Mouse (Mus musculus): ENCODE measurements at regions not wholly inside any gene's neighbourhood (a gene's known extent, or its start where the extent isn't known, plus 50 kb on each side); places are given as distances from the start of the nearest gene placed in this dataset.

DNA sequence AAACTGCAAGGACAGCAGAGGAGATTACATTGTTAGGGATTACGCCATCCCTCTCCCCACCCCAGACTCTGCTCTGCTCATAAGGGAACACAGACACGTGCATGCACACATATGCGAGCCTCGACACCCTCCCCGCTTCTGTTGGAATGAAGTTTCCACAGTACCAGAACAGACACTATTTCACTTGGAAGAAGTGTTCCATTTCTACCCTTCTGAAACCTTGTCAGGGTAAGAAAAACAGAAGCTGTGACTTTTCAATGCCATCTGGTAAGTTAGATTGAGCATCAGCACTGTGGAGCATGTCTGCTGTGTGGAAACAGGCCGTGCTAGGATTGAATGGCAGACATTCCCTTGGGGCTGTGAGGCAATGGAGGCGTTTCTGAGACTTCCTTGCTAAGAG is 382.0 kb downstream of the Sec16b start:
- TF ChIP-seq MYOG (IDR thresholded peaks at IDR 0.05; ENCODE audit: control insufficient read depth, extremely low read depth, insufficient read length) (no peak), MYOD1 (IDR thresholded peaks at IDR 0.05; ENCODE audit: control insufficient read depth, insufficient read length, low read depth) (no peak), CTCF (IDR thresholded peaks at IDR 0.05; ENCODE audit: control insufficient read depth, insufficient read depth, insufficient read length) (no peak), CEBPB (IDR thresholded peaks at IDR 0.05; ENCODE audit: low read depth) (no peak), FOSL1 (IDR thresholded peaks at IDR 0.05; ENCODE audit: insufficient read depth, low read length, poor library complexity, severe bottlenecking) (no peak), USF1 (IDR thresholded peaks at IDR 0.05; ENCODE audit: low read depth) (no peak), MAX (IDR thresholded peaks at IDR 0.05) (no peak)

DNA sequence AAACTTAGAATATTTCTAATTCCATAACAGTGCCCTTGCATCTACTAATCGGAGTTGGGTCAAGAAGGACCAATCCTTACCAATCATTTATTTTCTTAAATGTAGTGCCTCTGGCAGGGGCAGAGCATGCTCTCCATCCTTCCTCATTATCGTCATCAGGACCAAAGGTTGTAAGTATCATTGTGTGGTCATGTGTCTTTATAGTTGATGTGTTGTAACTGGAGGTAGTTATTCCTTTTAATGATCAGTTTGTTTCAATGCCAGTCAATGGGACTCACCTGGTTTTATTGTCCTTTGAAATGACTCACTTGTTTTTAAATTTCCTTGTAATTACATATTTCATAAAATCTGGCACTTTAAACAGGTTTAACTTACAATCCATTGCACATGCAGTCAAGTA is 399.6 kb downstream of the Sec16b start:
- H3K79me2 ChIP-seq (ENCODE audit: control insufficient read depth, insufficient read depth), result no peaks in the 10 kb centered on the region
- H3K36me3 ChIP-seq (ENCODE audit: control insufficient read depth, insufficient read depth), result no peaks in the 10 kb centered on the region
- no peaks in the 10 kb centered on the region for H3K79me3 ChIP-seq (ENCODE audit: low read depth)
- H3K4me3 ChIP-seq (ENCODE audit: insufficient read depth, poor library complexity, severe bottlenecking), result no peak overlapping the region
- no peaks in the 10 kb centered on the region for H3K27me3 ChIP-seq (ENCODE audit: control insufficient read depth, insufficient read depth, insufficient read length)
- TF ChIP-seq CTCF (IDR thresholded peaks at IDR 0.05; ENCODE audit: control insufficient read depth, insufficient read depth, insufficient read length) (no peak), MYOD1 (IDR thresholded peaks at IDR 0.05; ENCODE audit: control insufficient read depth, insufficient read length, low read depth) (no peak), MAX (IDR thresholded peaks at IDR 0.05) (no peak), CEBPB (IDR thresholded peaks at IDR 0.05; ENCODE audit: low read depth) (no peak)
- no peak overlapping the region for H3ac ChIP-seq (ENCODE audit: control insufficient read depth, insufficient read length, low read depth)

More for the DNA sequence above, 382.0 kb downstream of the Sec16b start:
- no peaks in the 10 kb centered on the region for H3K79me3 ChIP-seq (ENCODE audit: low read depth)
- H3K79me2 ChIP-seq (ENCODE audit: control insufficient read depth, insufficient read depth), result no peaks in the 10 kb centered on the region
- no peaks in the 10 kb centered on the region for H3K27me3 ChIP-seq (ENCODE audit: control insufficient read depth, insufficient read depth, insufficient read length)
- no peak overlapping the region for H3ac ChIP-seq (ENCODE audit: control insufficient read depth, insufficient read length, low read depth)
- H3K36me3 ChIP-seq (ENCODE audit: control insufficient read depth, insufficient read depth), result no peaks in the 10 kb centered on the region
- no peak overlapping the region for H3K4me3 ChIP-seq (ENCODE audit: insufficient read depth, poor library complexity, severe bottlenecking)

DNA sequence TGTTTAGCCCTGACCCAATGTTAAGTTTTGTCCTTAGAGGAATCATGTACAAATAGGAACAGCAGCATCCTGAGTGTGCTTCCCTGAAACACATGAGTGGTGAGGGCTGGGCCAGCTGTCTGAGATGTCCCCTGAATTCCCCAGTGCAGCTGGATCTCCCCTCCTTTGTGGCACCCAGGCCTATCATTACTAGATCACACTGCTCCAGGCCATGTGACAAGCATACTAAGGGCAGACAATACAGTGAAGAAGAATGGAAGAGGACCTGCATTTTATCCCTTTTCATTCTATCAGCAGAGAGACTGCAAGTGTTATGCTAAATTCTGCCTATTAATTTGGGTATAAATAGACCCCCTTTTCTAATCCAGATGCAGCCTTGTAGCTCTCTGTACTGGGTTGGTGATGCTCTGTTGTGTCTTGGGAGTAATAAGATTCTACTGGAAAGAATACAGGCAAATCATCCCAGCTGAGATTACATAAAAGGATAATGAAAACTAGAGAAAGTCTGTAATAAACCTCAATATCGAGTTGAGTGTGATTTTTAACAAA is 418.3 kb downstream of the Brinp2 start:
- H3K79me3 ChIP-seq (ENCODE audit: low read depth), result no peaks in the 10 kb centered on the region
- H3K27me3 ChIP-seq (ENCODE audit: control insufficient read depth, insufficient read depth, insufficient read length), result no peaks in the 10 kb centered on the region
- H3ac ChIP-seq (ENCODE audit: control insufficient read depth, insufficient read length, low read depth), result no peak overlapping the region
- no peak overlapping the region for H3K4me3 ChIP-seq (ENCODE audit: insufficient read depth, poor library complexity, severe bottlenecking)
- TF ChIP-seq CEBPB (IDR thresholded peaks at IDR 0.05; ENCODE audit: low read depth) (no peak), CTCF (IDR thresholded peaks at IDR 0.05; ENCODE audit: control insufficient read depth, insufficient read depth, insufficient read length) (no peak), USF1 (IDR thresholded peaks at IDR 0.05; ENCODE audit: low read depth) (no peak), FOSL1 (IDR thresholded peaks at IDR 0.05; ENCODE audit: insufficient read depth, low read length, poor library complexity, severe bottlenecking) (no peak), MYOD1 (IDR thresholded peaks at IDR 0.05; ENCODE audit: control insufficient read depth, insufficient read length, low read depth) (no peak), MYOG (IDR thresholded peaks at IDR 0.05; ENCODE audit: control insufficient read depth, extremely low read depth, insufficient read length) (no peak), MAX (IDR thresholded peaks at IDR 0.05) (no peak)
- H3K79me2 ChIP-seq (ENCODE audit: control insufficient read depth, insufficient read depth), result no peaks in the 10 kb centered on the region
- H3K36me3 ChIP-seq (ENCODE audit: control insufficient read depth, insufficient read depth), result no peaks in the 10 kb centered on the region

DNA sequence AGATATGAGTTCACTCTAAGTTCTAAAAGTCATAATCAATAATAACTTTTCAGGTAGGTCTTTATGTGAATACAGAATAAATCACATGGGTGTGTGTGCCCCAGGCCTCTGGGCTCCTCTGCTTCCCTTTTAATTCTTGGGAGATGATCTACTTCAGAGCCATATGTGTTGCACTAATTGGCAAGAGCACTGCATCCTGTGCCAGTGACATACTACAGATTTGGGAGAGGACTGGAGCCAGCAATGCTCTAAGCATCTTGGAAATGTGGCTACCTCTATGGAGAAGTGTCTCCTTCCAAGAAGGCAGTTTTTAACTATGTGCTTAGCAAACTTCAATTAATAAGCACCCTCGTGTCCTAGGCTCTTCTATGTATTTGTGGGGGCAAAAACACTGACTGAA is 416.6 kb downstream of the Brinp2 start:
- TF ChIP-seq CEBPB (IDR thresholded peaks at IDR 0.05; ENCODE audit: low read depth), result no peak
- no peak for TF ChIP-seq CTCF (IDR thresholded peaks at IDR 0.05; ENCODE audit: control insufficient read depth, insufficient read depth, insufficient read length)
- TF ChIP-seq MAX (IDR thresholded peaks at IDR 0.05), result no peak
- no peak for TF ChIP-seq MYOD1 (IDR thresholded peaks at IDR 0.05; ENCODE audit: control insufficient read depth, insufficient read length, low read depth)
- TF ChIP-seq FOSL1 (IDR thresholded peaks at IDR 0.05; ENCODE audit: insufficient read depth, low read length, poor library complexity, severe bottlenecking), result no peak
- TF ChIP-seq MYOG (IDR thresholded peaks at IDR 0.05; ENCODE audit: control insufficient read depth, extremely low read depth, insufficient read length), result no peak
- no peak for TF ChIP-seq USF1 (IDR thresholded peaks at IDR 0.05; ENCODE audit: low read depth)

DNA sequence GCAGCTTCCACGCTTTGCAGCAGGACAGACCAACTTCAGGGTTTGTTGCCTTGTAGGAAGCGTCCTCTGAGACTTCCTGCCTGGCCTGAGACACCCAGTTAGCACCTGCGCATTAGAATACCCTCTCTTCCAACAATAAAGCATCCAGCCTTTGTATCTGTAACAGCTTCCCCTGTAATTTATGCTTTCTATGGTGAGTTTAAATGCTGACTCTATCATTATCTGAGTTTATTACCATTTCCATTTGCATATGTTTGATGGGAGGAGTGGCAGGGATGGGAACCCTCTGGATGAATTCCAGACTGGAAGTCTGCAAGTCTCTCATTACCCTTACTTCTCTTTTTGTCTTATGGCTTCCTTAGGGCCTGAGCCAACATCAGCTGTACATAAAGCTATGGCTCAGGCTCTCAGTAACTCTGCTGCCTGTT is 415.8 kb downstream of the Brinp2 start:
- no peak for TF ChIP-seq MAX (IDR thresholded peaks at IDR 0.05)
- TF ChIP-seq MYOG (IDR thresholded peaks at IDR 0.05; ENCODE audit: control insufficient read depth, extremely low read depth, insufficient read length), result no peak
- TF ChIP-seq USF1 (IDR thresholded peaks at IDR 0.05; ENCODE audit: low read depth), result no peak
- TF ChIP-seq MYOD1 (IDR thresholded peaks at IDR 0.05; ENCODE audit: control insufficient read depth, insufficient read length, low read depth), result no peak
- no peak for TF ChIP-seq CTCF (IDR thresholded peaks at IDR 0.05; ENCODE audit: control insufficient read depth, insufficient read depth, insufficient read length)
- no peak for TF ChIP-seq FOSL1 (IDR thresholded peaks at IDR 0.05; ENCODE audit: insufficient read depth, low read length, poor library complexity, severe bottlenecking)
- no peak for TF ChIP-seq CEBPB (IDR thresholded peaks at IDR 0.05; ENCODE audit: low read depth)
- H3ac ChIP-seq (ENCODE audit: control insufficient read depth, insufficient read length, low read depth), result no peak overlapping the region
- H3K4me3 ChIP-seq (ENCODE audit: insufficient read depth, poor library complexity, severe bottlenecking), result no peak overlapping the region

More for the DNA sequence above, 416.6 kb downstream of the Brinp2 start:
- no peak overlapping the region for H3K4me3 ChIP-seq (ENCODE audit: insufficient read depth, poor library complexity, severe bottlenecking)
- H3K36me3 ChIP-seq (ENCODE audit: control insufficient read depth, insufficient read depth), result no peaks in the 10 kb centered on the region
- no peaks in the 10 kb centered on the region for H3K27me3 ChIP-seq (ENCODE audit: control insufficient read depth, insufficient read depth, insufficient read length)
- H3K79me3 ChIP-seq (ENCODE audit: low read depth), result no peaks in the 10 kb centered on the region
- no peak overlapping the region for H3ac ChIP-seq (ENCODE audit: control insufficient read depth, insufficient read length, low read depth)
- no peaks in the 10 kb centered on the region for H3K79me2 ChIP-seq (ENCODE audit: control insufficient read depth, insufficient read depth)

DNA sequence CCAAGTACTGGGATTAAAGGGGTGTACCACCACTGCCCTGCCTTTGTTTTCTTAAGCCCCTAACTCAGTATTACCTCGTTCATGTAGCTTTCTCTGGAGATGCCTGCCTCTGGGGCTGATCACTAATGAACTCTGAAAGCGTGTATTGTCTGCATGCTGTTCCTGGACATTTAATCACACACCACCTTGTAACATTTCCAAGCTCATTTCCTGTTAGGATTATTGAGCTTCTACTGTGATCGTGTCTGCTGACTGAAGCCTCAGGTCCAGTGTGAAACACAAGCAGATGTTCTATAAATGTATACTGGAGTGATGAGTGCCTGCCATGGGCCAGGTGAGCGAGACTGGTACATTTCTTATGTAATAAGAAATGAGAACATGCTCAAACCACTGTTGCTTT is 398.6 kb downstream of the Brinp2 start:
- Histone ChIP-seq H3K79me2 (ENCODE audit: control insufficient read depth, insufficient read depth) (no peaks in the 10 kb centered on the region), H3K27me3 (ENCODE audit: control insufficient read depth, insufficient read depth, insufficient read length) (no peaks in the 10 kb centered on the region), H3ac (ENCODE audit: control insufficient read depth, insufficient read length, low read depth) (no peak overlapping the region), H3K36me3 (ENCODE audit: control insufficient read depth, insufficient read depth) (no peaks in the 10 kb centered on the region), H3K79me3 (ENCODE audit: low read depth) (no peaks in the 10 kb centered on the region), H3K4me3 (ENCODE audit: insufficient read depth, poor library complexity, severe bottlenecking) (no peak overlapping the region)
- no peak for TF ChIP-seq CTCF (IDR thresholded peaks at IDR 0.05; ENCODE audit: control insufficient read depth, insufficient read depth, insufficient read length)
- TF ChIP-seq MYOD1 (IDR thresholded peaks at IDR 0.05; ENCODE audit: control insufficient read depth, insufficient read length, low read depth), result no peak
- TF ChIP-seq MAX (IDR thresholded peaks at IDR 0.05), result no peak
- TF ChIP-seq CEBPB (IDR thresholded peaks at IDR 0.05; ENCODE audit: low read depth), result no peak
- no peak for TF ChIP-seq MYOG (IDR thresholded peaks at IDR 0.05; ENCODE audit: control insufficient read depth, extremely low read depth, insufficient read length)
- TF ChIP-seq USF1 (IDR thresholded peaks at IDR 0.05; ENCODE audit: low read depth), result no peak
- no peak for TF ChIP-seq FOSL1 (IDR thresholded peaks at IDR 0.05; ENCODE audit: insufficient read depth, low read length, poor library complexity, severe bottlenecking)

More for the DNA sequence above, 415.8 kb downstream of the Brinp2 start:
- H3K27me3 ChIP-seq (ENCODE audit: control insufficient read depth, insufficient read depth, insufficient read length), result no peaks in the 10 kb centered on the region
- no peaks in the 10 kb centered on the region for H3K36me3 ChIP-seq (ENCODE audit: control insufficient read depth, insufficient read depth)
- no peaks in the 10 kb centered on the region for H3K79me3 ChIP-seq (ENCODE audit: low read depth)
- H3K79me2 ChIP-seq (ENCODE audit: control insufficient read depth, insufficient read depth), result no peaks in the 10 kb centered on the region
